Mouse (Mus musculus) erythroblast, embryonic 14.5 days (primary cell): ENCODE data around the gene Smad5. TPM values are rescaled to one million over a fixed set of nuclear protein-coding genes. Genes with fewer than 3 reads are reported as not detected.

ENCODE experiments used
- H3K27me3 ChIP-seq: 2 replicates; pipeline ENCODE4 v1.6.1; 2012; ENCODE audit warnings: inconsistent platforms; ENCODE audit not compliant: control insufficient read depth
- H3K36me3 ChIP-seq: 2 replicates; pipeline ENCODE4 v1.6.1; 2012; ENCODE audit warnings: mild to moderate bottlenecking, inconsistent platforms; ENCODE audit not compliant: control insufficient read depth
- H3K4me1 ChIP-seq: 2 replicates; pipeline ENCODE4 v1.6.1; 2012; ENCODE audit warnings: inconsistent platforms; ENCODE audit not compliant: control insufficient read depth
- H3K4me3 ChIP-seq: replicated peaks from 2 replicates; pipeline ENCODE3; 2012; ENCODE audit warnings: moderate library complexity, mild to moderate bottlenecking, inconsistent platforms
- H3K9me3 ChIP-seq: 2 replicates; pipeline ENCODE4 v1.6.1; 2012; ENCODE audit warnings: low read length, inconsistent platforms, mixed read lengths; ENCODE audit not compliant: control insufficient read depth
- GATA1 ChIP-seq: IDR thresholded peaks from 2 replicates; pipeline ENCODE4 v1.6.1; 2012; ENCODE audit warnings: low read length, inconsistent platforms, mixed read lengths
- TAL1 ChIP-seq: IDR thresholded peaks from 3 replicates; pipeline ENCODE4 v1.6.1; 2012; ENCODE audit warnings: low read length, inconsistent platforms, mixed read lengths
- polyA plus RNA-seq: library from polyadenylated mRNA; stranded (reverse); fragments of >175 nt; gene quantifications from 2 replicates; pipeline ENCODE4 v1.2.3, GENCODE M21; 2012

Gene Smad5
- polyA plus RNA-seq, 1 experiment = 0.01 TPM

- Histone ChIP-seq H3K4me3 (no peak overlapping the region), H3K4me1 (no peaks in the 10 kb centered on the region), H3K27me3 (no peaks in the 10 kb centered on the region), H3K36me3 (no peaks in the 10 kb centered on the region), H3K9me3 (no peaks in the 10 kb centered on the region)
- no peak for TF ChIP-seq GATA1
- no peak for TF ChIP-seq TAL1
Observed at GRCm38 (mm10) chr13:56678188-56678787, 24.5 kb upstream of the Smad5 start.

- TF ChIP-seq GATA1 (no peak), TAL1 (no peak)
- Histone ChIP-seq H3K9me3 (no peaks in the 10 kb centered on the region), H3K36me3 (no peaks in the 10 kb centered on the region), H3K27me3 (no peaks in the 10 kb centered on the region), H3K4me1 (no peaks in the 10 kb centered on the region), H3K4me3 (no peak overlapping the region)
Observed at GRCm38 (mm10) chr13:56678826-56679504, 23.8 kb upstream of the Smad5 start.

DNA sequence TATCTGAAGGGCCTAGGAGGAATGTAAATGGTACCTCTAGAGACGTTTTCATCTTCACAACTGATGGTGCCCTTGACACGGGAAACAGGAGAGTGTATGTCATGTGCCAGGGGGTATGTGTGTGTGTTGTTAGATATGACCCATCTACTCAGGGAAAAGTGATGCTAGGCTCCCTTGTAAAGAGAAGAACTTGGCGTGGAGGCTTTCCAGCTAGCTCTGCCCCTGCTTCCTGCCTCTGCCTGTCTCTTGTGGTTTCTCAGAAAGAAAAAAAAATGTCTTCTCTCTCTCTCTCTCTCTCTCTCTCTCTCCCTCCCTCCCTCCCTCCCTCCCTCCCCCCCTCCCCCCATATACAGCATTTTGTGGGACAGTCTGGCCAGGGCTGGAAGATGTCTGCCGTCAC, 20.9 kb upstream of the Smad5 start:
- no peak for TF ChIP-seq GATA1
- no peak for TF ChIP-seq TAL1
- Histone ChIP-seq H3K4me3 (no peak overlapping the region), H3K36me3 (no peaks in the 10 kb centered on the region), H3K27me3 (no peaks in the 10 kb centered on the region), H3K9me3 (no peaks in the 10 kb centered on the region), H3K4me1 (no peaks in the 10 kb centered on the region)

GRCm38 (mm10) chr13:56682326-56682725, 20.5 kb upstream of the Smad5 start:
- H3K36me3 ChIP-seq = no peaks in the 10 kb centered on the region
- H3K27me3 ChIP-seq = no peaks in the 10 kb centered on the region
- TF ChIP-seq GATA1 (no peak), TAL1 (no peak)
- H3K4me3 ChIP-seq = no peak overlapping the region
- H3K4me1 ChIP-seq = no peaks in the 10 kb centered on the region
- H3K9me3 ChIP-seq = no peaks in the 10 kb centered on the region

GRCm38 (mm10) chr13:56683306-56683705, 19.5 kb upstream of the Smad5 start:
- TF ChIP-seq TAL1 (no peak), GATA1 (no peak)
- Histone ChIP-seq H3K27me3 (no peaks in the 10 kb centered on the region), H3K4me3 (no peak overlapping the region), H3K9me3 (no peaks in the 10 kb centered on the region), H3K36me3 (no peaks in the 10 kb centered on the region), H3K4me1 (no peaks in the 10 kb centered on the region)

DNA sequence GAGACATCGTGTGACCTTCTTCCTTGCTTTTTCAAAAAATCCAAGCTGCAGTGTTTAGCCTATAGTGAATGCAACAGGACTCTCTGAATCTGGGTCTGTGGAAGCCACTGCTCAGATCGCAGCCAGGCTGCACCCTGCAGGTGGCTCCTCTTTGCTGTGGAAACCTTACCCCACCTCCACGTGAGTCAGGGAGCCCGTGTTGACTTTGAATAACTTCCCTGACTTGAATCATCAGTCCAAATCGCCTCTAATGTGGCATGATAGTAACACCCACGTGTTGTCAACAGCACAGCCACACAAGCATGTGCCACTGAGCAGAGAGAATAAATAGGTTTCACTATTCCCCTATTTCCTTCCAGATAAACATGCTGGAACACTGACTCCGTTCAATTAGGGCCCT, 10.8 kb upstream of the Smad5 start:
- Histone ChIP-seq H3K27me3 (no peaks in the 10 kb centered on the region), H3K4me1 (no peaks in the 10 kb centered on the region), H3K4me3 (no peak overlapping the region), H3K36me3 (no peaks in the 10 kb centered on the region), H3K9me3 (no peaks in the 10 kb centered on the region)
- TF ChIP-seq TAL1 (no peak), GATA1 (no peak)

- H3K4me3 ChIP-seq = no peak overlapping the region
Observed at GRCm38 (mm10) chr13:56692644-56693043, 10.2 kb upstream of the Smad5 start.

GRCm38 (mm10) chr13:56695701-56696100, 7.1 kb upstream of the Smad5 start:
- Histone ChIP-seq H3K36me3 (no peaks in the 10 kb centered on the region), H3K27me3 (no peaks in the 10 kb centered on the region), H3K4me3 (no peak overlapping the region), H3K4me1 (no peaks in the 10 kb centered on the region), H3K9me3 (0 out of 2 replicates have a peak, but pooled peaks cover 2% of the 10 kb centered on the region)
- TF ChIP-seq GATA1 = no peak
- no peak for TF ChIP-seq TAL1

More at GRCm38 (mm10) chr13:56692644-56693043, 10.2 kb upstream of the Smad5 start:
- no peaks in the 10 kb centered on the region for H3K27me3 ChIP-seq
- no peaks in the 10 kb centered on the region for H3K36me3 ChIP-seq
- no peaks in the 10 kb centered on the region for H3K9me3 ChIP-seq
- H3K4me1 ChIP-seq = no peaks in the 10 kb centered on the region
- TF ChIP-seq TAL1 (no peak), GATA1 (no peak)

DNA sequence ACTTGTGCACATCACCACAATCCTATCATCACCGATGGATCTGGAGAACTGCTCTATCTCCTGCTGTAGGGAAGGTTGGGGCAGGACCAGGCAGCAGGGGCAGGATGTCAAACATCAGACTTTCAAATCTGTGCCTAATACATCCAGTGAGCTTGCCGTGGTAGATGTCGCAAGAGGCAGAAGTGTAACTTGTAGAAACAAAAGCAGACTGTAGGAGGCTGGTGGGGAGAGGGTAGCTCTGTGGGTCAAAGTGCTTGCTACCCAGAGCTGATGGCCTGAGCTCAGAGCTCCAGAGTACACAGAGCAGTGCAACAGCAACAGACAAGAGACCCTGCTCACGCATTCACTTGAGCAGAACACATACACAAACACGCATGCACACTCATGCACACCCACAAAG, 6.1 kb upstream of the Smad5 start:
- no peak overlapping the region for H3K4me3 ChIP-seq

More for the DNA sequence above, 6.1 kb upstream of the Smad5 start:
- no peak for TF ChIP-seq GATA1
- no peak for TF ChIP-seq TAL1
- no peaks in the 10 kb centered on the region for H3K4me1 ChIP-seq
- H3K27me3 ChIP-seq = no peaks in the 10 kb centered on the region
- 0 out of 2 replicates have a peak, but pooled peaks cover 2% of the 10 kb centered on the region for H3K9me3 ChIP-seq
- H3K36me3 ChIP-seq = no peaks in the 10 kb centered on the region
